8 mouse cellular contexts compared by ENCODE assay signal in the genomic region with DNA sequence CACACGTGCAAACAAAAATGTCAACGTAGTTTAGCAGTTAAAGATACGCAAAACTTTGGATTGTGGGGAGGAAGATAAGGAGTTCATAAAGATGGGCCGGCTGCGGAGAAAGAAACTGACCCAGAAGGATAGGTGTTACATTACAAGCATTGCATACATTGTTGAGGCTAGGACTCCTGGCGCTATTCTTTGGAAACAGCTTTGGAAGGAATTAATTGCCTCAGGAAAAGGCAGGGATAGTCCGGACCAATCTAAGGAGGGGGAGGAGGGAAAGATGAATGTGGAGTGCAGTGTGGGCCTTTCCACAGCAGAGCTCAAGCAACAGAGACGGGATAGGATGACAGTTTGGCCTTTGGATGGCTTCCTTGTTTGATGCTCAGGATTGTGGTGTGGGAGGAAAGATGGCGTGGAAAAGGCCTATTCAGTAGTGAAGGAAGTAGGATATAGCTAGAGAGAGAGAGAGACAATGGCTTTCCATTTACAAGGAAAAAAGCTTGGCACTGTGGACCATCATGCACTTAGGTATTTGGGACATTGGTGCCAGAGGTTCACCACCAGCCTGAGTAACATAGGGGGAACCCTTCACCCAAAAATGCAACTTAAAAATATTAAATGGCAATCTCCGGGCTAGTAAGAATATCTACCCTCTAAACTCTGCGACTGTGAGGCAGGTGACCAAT. TPM values are rescaled to one million over a fixed set of nuclear protein-coding genes. Genes with fewer than 3 reads are reported as not detected.
A peak's percentile ranks its signal among the peaks of the same experiment; 100 is the strongest.
DNase-seq lines count a peak whose midpoint lies in the region; ATAC-seq and TF ChIP-seq lines count a peak whose summit lies in the region.

No protein-coding gene starts in this region.

- H3K4me3 ChIP-seq in left cerebral cortex, adult 2 months, result peak overlapping the region; percentile 83
- H3K4me3 ChIP-seq in hindbrain, embryonic 16.5 days (ENCODE audit: low read length), result peak overlapping the region; percentile 96
- peak overlapping the region; percentile 60 for H3K4me3 ChIP-seq in midbrain, postnatal 0 days (ENCODE audit: low read depth, low read length)

- intact Hi-C loops in left cerebral cortex, adult 2 months (cut with DNase I), result no loop called here

- H3K4me1 ChIP-seq in hindbrain, embryonic 16.5 days (ENCODE audit: control insufficient read depth, insufficient read depth, low read depth, low read length), result peaks cover 21% of the 10 kb centered on the region
- peaks cover 6% of the 10 kb centered on the region; the same call in 1 of the 2 replicates for H3K4me1 ChIP-seq in midbrain, postnatal 0 days (ENCODE audit: insufficient read depth, low read length)

- no peaks in the 10 kb centered on the region for H3K27me3 ChIP-seq in hindbrain, embryonic 16.5 days (replicated peaks; ENCODE audit: control insufficient read depth, insufficient read depth, low read length)
- H3K27me3 ChIP-seq in midbrain, postnatal 0 days (ENCODE audit: insufficient read depth, low read length), result no peaks in the 10 kb centered on the region

- 0 out of 2 replicates have a peak, but pooled peaks cover under 1% of the 10 kb centered on the region for H3K36me3 ChIP-seq in hindbrain, embryonic 16.5 days (ENCODE audit: control insufficient read depth, insufficient read depth, low read length)
- H3K36me3 ChIP-seq in midbrain, postnatal 0 days (ENCODE audit: insufficient read depth, low read length), result peaks cover 1% of the 10 kb centered on the region; the same call in 1 of the 2 replicates

- no peak for DNase-seq in left cerebral cortex, adult 2 months (ENCODE audit: extremely low spot score in 1 of 2, low spot score in 2 of 2)
- no peak for DNase-seq in left cerebral cortex, adult 8-10 months (ENCODE audit: low spot score in 2 of 2)
- DNase-seq in c-Kit-negative CD71-positive TER-119-positive erythroid progenitor cells, embryonic 14.5 days (ENCODE audit: low read depth, low spot score), result peak; percentile 27
- DNase-seq in midbrain, postnatal 0 days (ENCODE audit: low spot score), result no peak
- no peak for DNase-seq in left cerebral cortex, adult 18-20 months (ENCODE audit: low spot score in 2 of 2)
- DNase-seq in spleen, postnatal 10 days (ENCODE audit: low spot score in 2 of 2), result no peak

- H3K9me3 ChIP-seq in hindbrain, embryonic 16.5 days (ENCODE audit: control insufficient read depth, low read length), result no peaks in the 10 kb centered on the region
- H3K9me3 ChIP-seq in midbrain, postnatal 0 days (ENCODE audit: low read length), result no peaks in the 10 kb centered on the region

- peak overlapping the region; percentile 90 for H3K9ac ChIP-seq in hindbrain, embryonic 16.5 days (ENCODE audit: low read depth, low read length)
- H3K9ac ChIP-seq in midbrain, postnatal 0 days (replicated peaks; ENCODE audit: low read length, poor library complexity, severe bottlenecking), result peak overlapping the region; percentile 73

- peak overlapping the region; percentile 93 for H3K4me2 ChIP-seq in hindbrain, embryonic 16.5 days (ENCODE audit: low read length)
- H3K4me2 ChIP-seq in midbrain, postnatal 0 days (ENCODE audit: low read depth, low read length, poor library complexity, severe bottlenecking), result peak overlapping the region; percentile 88

- no peak for ATAC-seq in hindbrain, embryonic 16.5 days
- ATAC-seq in midbrain, postnatal 0 days (ENCODE audit: low FRiP score), result no peak
- no peak for ATAC-seq in granulocyte monocyte progenitor cell, adult 5-6 weeks (replicated peaks; ENCODE audit: poor library complexity, severe bottlenecking)

- WGBS in hindbrain, embryonic 16.5 days, result 31% methylated on average over 11 of the region's 11 CpGs
- WGBS in midbrain, postnatal 0 days, result 33% methylated on average over 11 of the region's 11 CpGs

- no peak for TF ChIP-seq CTCF in left cerebral cortex, adult 2 months (IDR thresholded peaks at IDR 0.05)
- TF ChIP-seq CTCF in midbrain, postnatal 0 days (IDR thresholded peaks at IDR 0.05), result no peak

- H3K27ac ChIP-seq in left cerebral cortex, adult 2 months, result no peak overlapping the region
- no peak overlapping the region for H3K27ac ChIP-seq in hindbrain, embryonic 16.5 days (ENCODE audit: low read depth, low read length)
- H3K27ac ChIP-seq in midbrain, postnatal 0 days (ENCODE audit: low read depth, low read length), result no peak overlapping the region

RNA-seq across cellular contexts. Expression of a gene that starts 9.3 kb away (rescaled TPM):
- 100 to 1,000 TPM; 269 to 274 TPM for total RNA-seq in left cerebral cortex, adult 2 months (2021)
- total RNA-seq in left cerebral cortex, adult 8-10 months (2022), result 100 to 1,000 TPM; 270 to 279 (median 276) TPM
- polyA plus RNA-seq in hindbrain, embryonic 16.5 days (2015; fragmentation: Nextera tagmentation; extraction: Ambion mirVana), result 332 and 364 TPM in 2 replicates
- 539 and 562 TPM in 2 replicates for total RNA-seq in midbrain, postnatal 0 days (2014; rRNA removed)
- polyA plus RNA-seq in midbrain, postnatal 0 days (2015; fragmentation: Nextera tagmentation; extraction: Ambion mirVana), result 380 and 390 TPM in 2 replicates
- total RNA-seq in granulocyte monocyte progenitor cell, adult 5-6 weeks (2014; fragmentation: Nextera tagmentation), result 280 and 311 TPM in 2 replicates
- 422 and 509 TPM in 2 replicates for total RNA-seq in granulocyte monocyte progenitor cell, adult 5-6 weeks (2017)
- 100 to 1,000 TPM; 291 to 294 TPM for total RNA-seq in left cerebral cortex, adult 18-20 months (2021)

RNA-seq across cellular contexts. Expression of a gene that starts 30.2 kb away (rescaled TPM):
- not detected for total RNA-seq in left cerebral cortex, adult 2 months (2021)
- total RNA-seq in left cerebral cortex, adult 8-10 months (2022), result not detected
- polyA plus RNA-seq in hindbrain, embryonic 16.5 days (2015; fragmentation: Nextera tagmentation; extraction: Ambion mirVana), result not detected in 2 replicates
- 0.33 and 0.49 TPM in 2 replicates for total RNA-seq in midbrain, postnatal 0 days (2014; rRNA removed)
- polyA plus RNA-seq in midbrain, postnatal 0 days (2015; fragmentation: Nextera tagmentation; extraction: Ambion mirVana), result not detected in 2 replicates
- total RNA-seq in granulocyte monocyte progenitor cell, adult 5-6 weeks (2014; fragmentation: Nextera tagmentation), result not detected in 2 replicates
- 0.09 TPM in 1 of 2 replicates, not detected in the other for total RNA-seq in granulocyte monocyte progenitor cell, adult 5-6 weeks (2017)
- total RNA-seq in left cerebral cortex, adult 18-20 months (2021), result not detected

RNA-seq across cellular contexts. Expression of a gene that starts 56.3 kb away (rescaled TPM):
- 1 to 10 TPM; 3.4 to 3.7 TPM for total RNA-seq in left cerebral cortex, adult 2 months (2021)
- total RNA-seq in left cerebral cortex, adult 8-10 months (2022), result 1 to 10 TPM; 3.0 to 4.9 (median 3.3) TPM
- 32.5 and 39.4 TPM in 2 replicates for polyA plus RNA-seq in hindbrain, embryonic 16.5 days (2015; fragmentation: Nextera tagmentation; extraction: Ambion mirVana)
- total RNA-seq in midbrain, postnatal 0 days (2014; rRNA removed), result 18.2 and 20.7 TPM in 2 replicates
- polyA plus RNA-seq in midbrain, postnatal 0 days (2015; fragmentation: Nextera tagmentation; extraction: Ambion mirVana), result 16.3 and 16.5 TPM in 2 replicates
- total RNA-seq in granulocyte monocyte progenitor cell, adult 5-6 weeks (2014; fragmentation: Nextera tagmentation), result 8.2 and 12.7 TPM in 2 replicates
- total RNA-seq in granulocyte monocyte progenitor cell, adult 5-6 weeks (2017), result 16.4 and 20.8 TPM in 2 replicates
- 1 to 10 TPM; 3.1 to 4.1 TPM for total RNA-seq in left cerebral cortex, adult 18-20 months (2021)
